Mouse (Mus musculus) naive thymus-derived CD4-positive, alpha-beta T cell, adult 5 months (primary cell): ENCODE measurements around the gene Bsg. TPM values are rescaled to one million over a fixed set of nuclear protein-coding genes. Genes with fewer than 3 reads are reported as not detected.

Experiments
- polyA plus RNA-seq: library from polyadenylated mRNA; unstranded; fragments of 100-300 nt; shearing (Covaris generic); gene quantifications from one replicate; pipeline ENCODE4 v1.2.1, GENCODE M21; 2017

Gene Bsg
- polyA plus RNA-seq, result 151 TPM

GRCm38 (mm10) chr10:79704065-79704969, at the start of gene Bsg:
Bsg (plus strand) TSS chr10:79704491.

DNA sequence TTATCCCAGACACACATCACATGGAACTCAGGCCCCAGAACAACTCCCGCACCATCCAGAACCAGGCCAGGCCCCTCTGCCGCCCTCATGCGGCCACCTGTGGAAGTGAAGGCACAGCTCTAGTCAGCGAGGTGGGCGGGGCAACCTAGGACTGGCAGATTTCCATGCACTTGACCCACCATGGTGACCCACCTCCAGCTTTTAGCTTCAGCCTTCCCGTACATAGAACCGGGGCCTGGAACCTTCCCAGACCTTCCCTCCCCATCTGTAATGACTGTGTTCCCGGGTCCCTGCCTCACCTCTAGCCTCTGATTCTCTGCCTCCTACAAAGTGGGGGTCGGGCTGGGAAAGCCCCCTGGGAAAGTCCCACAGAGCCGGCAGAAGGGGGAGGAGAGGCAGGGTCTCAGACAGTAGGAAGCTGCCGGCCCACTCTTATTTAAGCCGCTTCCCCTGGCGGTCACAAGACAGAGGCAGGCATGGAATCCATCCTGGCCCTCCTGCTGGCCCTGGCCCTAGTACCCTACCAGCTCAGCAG, 40.1 kb upstream of the Bsg start, which contains the start of gene Madcam1:
Madcam1 (plus strand) TSS at position 429 of the 535 bp plus-strand sequence.

DNA sequence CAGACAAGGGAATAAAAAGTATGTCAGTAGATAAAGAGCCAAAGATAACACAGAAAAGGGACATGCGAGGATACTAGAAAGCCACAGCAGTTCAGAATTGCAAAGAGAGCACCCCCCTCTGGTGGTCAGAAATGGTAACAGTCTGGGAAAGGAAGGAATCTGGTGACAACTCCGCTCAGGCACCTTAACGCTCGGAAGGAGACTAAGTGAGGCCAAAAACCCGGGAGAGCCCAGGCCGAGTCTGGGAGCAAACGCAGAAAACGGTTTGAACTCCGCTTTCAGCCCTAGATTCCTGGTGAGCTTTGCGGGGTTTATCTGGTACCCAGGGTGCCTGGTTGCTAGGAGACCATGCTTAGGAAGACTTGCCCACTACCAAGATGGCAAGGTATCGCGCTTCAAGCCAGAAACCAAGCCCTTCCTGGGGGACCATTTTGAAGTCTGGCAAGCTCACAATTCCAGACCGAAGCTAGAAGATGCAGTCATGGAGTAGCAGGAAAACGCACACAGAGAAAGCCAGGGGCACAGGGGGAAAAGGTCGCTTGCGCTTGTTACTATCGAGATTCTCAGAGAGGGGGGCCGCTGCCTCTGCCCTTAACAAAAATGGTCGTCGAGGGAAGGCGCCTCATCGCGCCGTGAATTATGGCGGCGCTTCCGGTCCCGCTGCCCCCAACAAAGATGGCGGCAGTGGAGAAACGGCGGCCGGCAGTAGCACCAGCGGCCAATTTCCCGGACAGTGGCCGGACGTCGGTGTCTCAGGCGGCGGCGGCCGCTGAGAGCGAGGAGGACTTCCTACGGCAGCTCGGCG, 35.3 kb upstream of the Bsg start, which contains the start of gene Tpgs1:
Tpgs1 (plus strand) TSS at position 599 of the 805 bp plus-strand sequence.

GRCm38 (mm10) chr10:79681591-79682245, 22.6 kb upstream of the Bsg start, which contains the start of gene Cdc34:
Cdc34 (plus strand) TSS chr10:79682195.

DNA sequence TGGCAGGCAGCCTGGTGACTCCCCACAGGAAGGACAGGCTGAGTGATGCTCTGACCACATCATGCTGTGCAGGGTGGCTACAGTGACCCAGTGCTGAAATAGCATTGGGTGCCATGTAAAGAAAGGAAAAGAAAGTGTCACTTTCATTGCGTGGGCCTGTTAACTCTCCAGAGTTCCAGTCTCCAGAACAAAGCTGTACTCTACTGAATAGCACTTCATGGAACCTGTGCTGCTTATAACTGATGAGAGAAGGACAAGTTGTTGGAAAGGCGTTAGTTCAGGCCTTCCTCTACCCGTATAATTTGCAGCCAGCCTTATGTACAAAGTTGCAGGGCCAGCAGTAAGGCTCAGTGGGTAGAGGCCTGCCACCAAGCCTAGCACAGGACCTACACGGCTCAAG, 15.6 kb upstream of the Bsg start, which contains the start of gene Gzmm:
Gzmm (plus strand) TSS at position 301 of the 400 bp plus-strand sequence.

GRCm38 (mm10) chr10:79716254-79716987, 12.1 kb downstream of the Bsg start, which contains the start of gene Hcn2:
Hcn2 (plus strand) TSS chr10:79716634.

DNA sequence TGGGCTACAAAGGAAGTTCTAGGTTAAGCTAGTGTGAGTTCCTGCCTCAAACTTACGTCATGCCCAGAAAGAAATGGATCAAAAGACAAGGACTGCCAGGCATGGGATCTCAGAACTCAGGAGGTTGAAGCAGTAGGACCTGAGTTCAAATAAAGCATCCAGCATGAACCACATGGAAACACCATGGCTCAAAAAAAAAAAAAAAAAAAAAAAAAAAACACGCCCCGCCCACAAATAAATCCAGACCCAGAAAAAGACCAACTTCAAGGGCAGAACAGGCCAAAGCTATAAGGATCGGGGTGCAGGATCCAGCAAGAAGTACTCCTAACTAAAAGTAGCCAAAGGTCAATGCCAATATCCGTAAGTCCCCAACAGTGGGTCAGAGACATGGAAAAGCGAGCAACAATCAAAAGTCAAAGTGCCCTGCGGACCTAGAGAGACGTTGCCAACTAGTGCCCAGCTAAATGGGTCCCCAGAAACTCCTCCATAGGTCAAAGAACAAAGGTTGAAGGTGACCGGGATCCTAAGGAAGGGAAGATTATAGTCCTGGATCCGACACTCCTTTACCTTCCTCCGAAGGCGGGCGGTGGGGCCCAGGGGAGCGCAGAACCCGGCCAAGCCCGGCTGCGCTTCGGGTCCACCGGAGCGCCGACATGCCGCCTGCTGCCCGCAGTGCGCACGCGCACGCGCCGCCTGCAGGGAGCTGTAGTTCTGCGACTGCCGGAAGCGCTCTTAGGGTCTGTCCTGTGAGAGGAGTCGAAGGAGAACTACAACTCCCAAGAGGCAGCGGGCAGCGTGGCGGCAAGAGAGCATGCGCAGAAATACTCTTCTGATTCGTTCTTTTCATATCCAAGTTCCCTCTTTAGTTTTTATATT, 41.8 kb downstream of the Bsg start, which contains the start of gene Polrmt:
Polrmt (minus strand) TSS at position 684 of the 876 bp plus-strand sequence.

DNA sequence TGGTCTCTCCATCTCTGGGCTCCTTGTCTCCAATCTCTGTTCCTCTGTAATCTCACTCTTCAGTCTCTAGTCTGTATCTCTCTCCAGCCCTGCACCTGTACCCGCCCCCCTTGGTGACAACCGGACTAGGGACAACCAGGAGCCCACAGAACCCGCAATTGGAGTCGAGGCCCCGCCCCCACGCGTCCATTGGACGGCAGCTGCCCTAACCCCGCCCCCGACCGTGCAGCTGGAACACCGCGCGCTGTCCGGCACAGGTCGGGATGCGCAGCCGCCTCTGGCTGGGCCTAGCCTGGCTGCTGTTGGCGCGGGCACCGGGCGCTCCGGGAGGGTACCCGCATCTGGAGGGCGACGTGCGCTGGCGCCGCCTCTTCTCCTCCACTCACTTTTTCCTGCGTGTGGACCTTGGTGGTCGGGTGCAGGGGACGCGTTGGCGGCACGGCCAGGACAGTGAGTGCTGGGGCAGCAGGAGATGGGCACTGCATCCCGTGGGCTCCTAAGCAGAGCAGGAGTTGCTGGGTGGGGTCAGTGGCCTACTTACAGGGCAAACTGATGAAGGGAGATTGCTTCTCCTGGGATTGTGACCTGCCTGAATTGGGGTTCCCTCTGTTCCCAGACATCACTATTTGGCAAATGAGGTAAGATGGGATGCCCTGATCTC, 50.7 kb downstream of the Bsg start, which contains the start of gene Fgf22:
Fgf22 (plus strand) TSS at position 221 of the 661 bp plus-strand sequence.

Other genes with a start within 250 kb of the Bsg start
- gene Vmn2r83, start 235.8 kb upstream of the Bsg start, polyA plus RNA-seq, result not detected
- 0.82 TPM for gene Plpp2, start 170.7 kb upstream of the Bsg start, polyA plus RNA-seq
- 62.4 TPM for gene Mier2, start 149.3 kb upstream of the Bsg start, polyA plus RNA-seq
- gene Theg, start 117.2 kb upstream of the Bsg start, polyA plus RNA-seq, result not detected
- not detected for gene C2cd4c, start 90.5 kb upstream of the Bsg start, polyA plus RNA-seq
- not detected for gene Shc2, start 66.6 kb upstream of the Bsg start, polyA plus RNA-seq
- gene Odf3l2, start 58.8 kb upstream of the Bsg start, polyA plus RNA-seq, result not detected
- gene Madcam1, start 39.9 kb upstream of the Bsg start, polyA plus RNA-seq, result not detected
- 24.9 TPM for gene Tpgs1, start 35.1 kb upstream of the Bsg start, polyA plus RNA-seq
- gene Cdc34, start 22.3 kb upstream of the Bsg start, polyA plus RNA-seq, result 81.2 TPM
- gene Gzmm, start 15.5 kb upstream of the Bsg start, polyA plus RNA-seq, result 0.90 TPM
- gene Hcn2, start 12.1 kb downstream of the Bsg start, polyA plus RNA-seq, result not detected
- 45.2 TPM for gene Polrmt, start 42.1 kb downstream of the Bsg start, polyA plus RNA-seq
- 0.21 TPM for gene Fgf22, start 50.6 kb downstream of the Bsg start, polyA plus RNA-seq
- gene Rnf126, start 62.5 kb downstream of the Bsg start, polyA plus RNA-seq, result 59.0 TPM
- gene Fstl3, start 72.8 kb downstream of the Bsg start, polyA plus RNA-seq, result 0.52 TPM
- gene Prss57, start 86.5 kb downstream of the Bsg start, polyA plus RNA-seq, result not detected
- 1.4 TPM for gene Palm, start 89.1 kb downstream of the Bsg start, polyA plus RNA-seq
- gene Misp, start 116.5 kb downstream of the Bsg start, polyA plus RNA-seq, result not detected
- 654 TPM for gene Ptbp1, start 149.9 kb downstream of the Bsg start, polyA plus RNA-seq
- not detected for gene Prtn3, start 170.0 kb downstream of the Bsg start, polyA plus RNA-seq
- gene Plppr3, start 170.1 kb downstream of the Bsg start, polyA plus RNA-seq, result 12.7 TPM
- not detected for gene Elane, start 181.8 kb downstream of the Bsg start, polyA plus RNA-seq
- gene Cfd, start 186.4 kb downstream of the Bsg start, polyA plus RNA-seq, result not detected
- 36.7 TPM for gene Med16, start 204.4 kb downstream of the Bsg start, polyA plus RNA-seq
- gene Gm26602, start 206.4 kb downstream of the Bsg start, polyA plus RNA-seq, result 16.0 TPM
- gene Kiss1r, start 212.5 kb downstream of the Bsg start, polyA plus RNA-seq, result 0.34 TPM
- gene R3hdm4, start 216.7 kb downstream of the Bsg start, polyA plus RNA-seq, result 135 TPM
- gene Arid3a, start 222.6 kb downstream of the Bsg start, polyA plus RNA-seq, result 4.1 TPM